Mouse (Mus musculus): ENCODE results near the gene Gtf2i.

Gtf2i gene

GRCm38 (mm10) chr5:134209931-134210554 lies 104.5 kb downstream of the Gtf2i start:
- no peak for DNase-seq (ENCODE audit: low read depth, low spot score)

GRCm38 (mm10) chr5:134206721-134207120 lies 107.8 kb downstream of the Gtf2i start:
- DNase-seq (ENCODE audit: low read depth, low spot score), result no peak

- no peak for DNase-seq (ENCODE audit: low read depth, low spot score)
Measured at GRCm38 (mm10) chr5:134193664-134194063, 120.9 kb downstream of the Gtf2i start.

GRCm38 (mm10) chr5:134188571-134188970 lies 126.0 kb downstream of the Gtf2i start:
- peak; percentile 27 for DNase-seq (ENCODE audit: low read depth, low spot score)

All from mesoderm, embryonic 11.5 days (tissue).